Mouse (Mus musculus): ENCODE measurements at regions not wholly inside any gene's neighbourhood (a gene's known extent, or its start where the extent isn't known, plus 50 kb on each side); places are given as distances from the start of the nearest gene placed in this dataset.
A peak's percentile ranks its signal among the peaks of the same experiment; 100 is the strongest.

DNA sequence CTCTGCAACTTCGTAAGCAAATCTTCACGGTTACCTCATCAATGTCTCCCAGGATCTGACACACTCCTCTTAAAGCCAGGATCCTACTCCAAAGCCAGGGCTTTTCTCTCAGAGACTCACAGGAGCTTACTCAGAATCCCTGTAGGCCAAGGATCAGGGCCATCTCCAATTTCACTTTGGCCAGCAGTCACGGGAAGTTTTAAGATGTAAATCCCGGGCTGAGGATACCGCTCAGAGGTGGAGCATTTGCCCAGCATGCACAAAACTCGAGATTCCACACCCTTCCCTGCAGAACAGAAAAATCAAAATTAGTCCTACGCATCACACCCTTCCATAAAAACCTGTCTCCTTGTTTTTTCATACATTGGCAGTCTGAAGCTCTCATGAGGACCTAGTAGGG, 112.1 kb upstream of the Slc24a5 start:
- no peak overlapping the region for H3K4me3 ChIP-seq (replicated peaks; ENCODE audit: low read depth, low read length)
- DNase-seq (ENCODE audit: low spot score) (no peak), ATAC-seq (replicated peaks; ENCODE audit: low FRiP score, low read depth) (no peak)
- H3K4me1 ChIP-seq (replicated peaks; ENCODE audit: insufficient read depth, low read length) = no peaks in the 10 kb centered on the region
- H3K4me2 ChIP-seq (ENCODE audit: low read length) = no peak overlapping the region
- no peaks in the 10 kb centered on the region for H3K9me3 ChIP-seq (replicated peaks; ENCODE audit: low read length)
- H3K27ac ChIP-seq = no peak overlapping the region
- no peaks in the 10 kb centered on the region for H3K36me3 ChIP-seq (ENCODE audit: insufficient read depth, low read length)
- H3K9ac ChIP-seq (ENCODE audit: low read depth, low read length) = no peak overlapping the region
- H3K27me3 ChIP-seq (ENCODE audit: insufficient read depth, low read length) = no peaks in the 10 kb centered on the region
- 49% methylated on average over 7 of the region's 7 CpGs for WGBS
- no peak for TF ChIP-seq CTCF (IDR thresholded peaks at IDR 0.05; ENCODE audit: low read depth)

- no peaks in the 10 kb centered on the region for H3K4me1 ChIP-seq (replicated peaks; ENCODE audit: insufficient read depth, low read length)
- no peak overlapping the region for H3K9ac ChIP-seq (ENCODE audit: low read depth, low read length)
- ATAC-seq (replicated peaks; ENCODE audit: low FRiP score, low read depth) (no peak), DNase-seq (ENCODE audit: low spot score) (no peak)
- H3K27ac ChIP-seq = no peak overlapping the region
- H3K9me3 ChIP-seq (replicated peaks; ENCODE audit: low read length) = no peaks in the 10 kb centered on the region
- no peaks in the 10 kb centered on the region for H3K27me3 ChIP-seq (ENCODE audit: insufficient read depth, low read length)
- H3K36me3 ChIP-seq (ENCODE audit: insufficient read depth, low read length) = no peaks in the 10 kb centered on the region
- WGBS = 91% methylated on average over 5 of the region's 5 CpGs
- H3K4me2 ChIP-seq (ENCODE audit: low read length) = no peak overlapping the region
- no peak overlapping the region for H3K4me3 ChIP-seq (replicated peaks; ENCODE audit: low read depth, low read length)
- no peak for TF ChIP-seq CTCF (IDR thresholded peaks at IDR 0.05; ENCODE audit: low read depth)
Measured at GRCm38 (mm10) chr2:124959431-124959830, 108.5 kb upstream of the Slc24a5 start.

DNA sequence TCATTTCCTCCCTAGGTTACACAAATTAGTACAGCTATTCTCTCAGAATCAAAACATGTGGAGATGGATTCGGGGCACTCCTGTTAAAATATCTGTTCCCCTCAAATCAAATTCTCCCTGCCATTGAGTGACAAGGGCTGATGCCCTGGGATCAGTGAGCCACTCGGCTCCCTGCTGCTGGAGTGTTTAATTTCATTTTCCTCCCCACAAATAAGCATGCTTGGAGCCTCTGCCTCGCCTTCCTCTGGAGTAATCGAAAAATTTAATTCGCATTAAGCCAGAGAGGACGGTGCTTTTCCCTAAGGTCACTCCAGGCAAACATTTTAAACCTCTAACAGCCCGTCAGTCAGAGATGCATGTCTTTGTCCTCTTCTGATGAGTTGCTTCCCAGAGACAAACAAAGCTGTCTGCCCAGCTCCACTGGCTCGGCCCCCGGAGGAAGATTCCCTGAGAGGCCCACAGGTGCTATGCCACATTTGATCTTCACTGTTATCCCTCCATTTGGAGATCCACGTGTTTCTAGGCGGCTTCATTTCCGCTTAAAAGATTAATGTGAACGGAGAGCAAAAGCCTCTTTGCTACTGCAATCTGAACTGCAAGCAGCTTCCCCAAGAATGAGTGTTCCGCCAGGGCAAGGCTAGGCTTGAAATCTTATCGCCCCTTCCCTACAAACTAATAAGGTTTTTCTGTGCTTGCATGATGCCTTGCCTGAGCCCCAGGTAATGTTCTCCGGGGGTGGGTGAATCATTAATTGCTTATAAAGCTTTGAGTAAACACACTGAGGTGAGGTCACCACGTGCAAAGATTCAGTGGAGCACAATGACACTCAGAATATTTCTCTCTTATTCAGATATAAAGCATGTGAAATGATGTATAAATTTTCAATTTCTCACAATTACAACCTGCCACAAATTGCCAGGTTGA, 95.8 kb upstream of the Slc24a5 start:
- no peaks in the 10 kb centered on the region for H3K27me3 ChIP-seq (ENCODE audit: insufficient read depth, low read length)
- peak overlapping the region; percentile 9 for H3K4me2 ChIP-seq (ENCODE audit: low read length)
- peak; percentile 48 for DNase-seq (ENCODE audit: low spot score)
- TF ChIP-seq CTCF (IDR thresholded peaks at IDR 0.05; ENCODE audit: low read depth) = no peak
- ATAC-seq (replicated peaks; ENCODE audit: low FRiP score, low read depth) = no peak; the same call in 1 of the 2 replicates
- WGBS = 29% methylated on average over 17 of the region's 17 CpGs
- H3K9ac ChIP-seq (ENCODE audit: low read depth, low read length) = no peak overlapping the region
- H3K4me1 ChIP-seq (replicated peaks; ENCODE audit: insufficient read depth, low read length) = 0 out of 2 replicates have a peak, but pooled peaks cover 3% of the 10 kb centered on the region
- H3K36me3 ChIP-seq (ENCODE audit: insufficient read depth, low read length) = no peaks in the 10 kb centered on the region
- no peaks in the 10 kb centered on the region for H3K9me3 ChIP-seq (replicated peaks; ENCODE audit: low read length)
- no peak overlapping the region for H3K4me3 ChIP-seq (replicated peaks; ENCODE audit: low read depth, low read length)
- peak overlapping the region; percentile 3; the same call in 1 of the 2 replicates for H3K27ac ChIP-seq

DNA sequence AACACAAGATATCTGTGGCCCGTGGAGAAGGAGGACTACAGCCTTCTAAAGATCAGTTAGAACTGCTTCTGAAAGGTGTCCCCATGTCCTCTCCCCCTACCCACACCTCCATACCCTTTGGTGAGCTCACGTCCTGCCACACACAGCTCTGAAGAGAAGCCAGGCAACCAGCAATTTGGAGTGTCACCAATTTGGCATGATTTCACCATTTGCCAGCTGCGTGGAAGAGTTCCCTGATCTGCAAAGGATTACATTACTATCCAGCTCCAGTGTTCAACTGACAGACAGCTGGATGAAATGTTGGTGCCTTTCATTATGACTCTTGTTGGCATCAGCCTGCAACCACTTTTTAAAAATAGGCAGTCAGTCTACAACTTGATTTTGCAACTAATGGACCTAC, 92.8 kb upstream of the Slc24a5 start:
- no peak for TF ChIP-seq CTCF (IDR thresholded peaks at IDR 0.05; ENCODE audit: low read depth)
- Histone ChIP-seq H3K27ac (no peak overlapping the region), H3K4me2 (ENCODE audit: low read length) (no peak overlapping the region), H3K27me3 (ENCODE audit: insufficient read depth, low read length) (no peaks in the 10 kb centered on the region), H3K4me3 (replicated peaks; ENCODE audit: low read depth, low read length) (no peak overlapping the region), H3K36me3 (ENCODE audit: insufficient read depth, low read length) (no peaks in the 10 kb centered on the region), H3K9me3 (replicated peaks; ENCODE audit: low read length) (no peaks in the 10 kb centered on the region), H3K4me1 (replicated peaks; ENCODE audit: insufficient read depth, low read length) (0 out of 2 replicates have a peak, but pooled peaks cover 3% of the 10 kb centered on the region), H3K9ac (ENCODE audit: low read depth, low read length) (no peak overlapping the region)
- no peak for DNase-seq (ENCODE audit: low spot score)
- no peak for ATAC-seq (replicated peaks; ENCODE audit: low FRiP score, low read depth)
- WGBS = 60% methylated on average over 3 of the region's 3 CpGs

- no peak for ATAC-seq (replicated peaks; ENCODE audit: low FRiP score, low read depth)
- no peaks in the 10 kb centered on the region for H3K27me3 ChIP-seq (ENCODE audit: insufficient read depth, low read length)
- no peaks in the 10 kb centered on the region for H3K4me1 ChIP-seq (replicated peaks; ENCODE audit: insufficient read depth, low read length)
- no peaks in the 10 kb centered on the region for H3K9me3 ChIP-seq (replicated peaks; ENCODE audit: low read length)
- H3K4me3 ChIP-seq (replicated peaks; ENCODE audit: low read depth, low read length) = no peak overlapping the region
- no peak for TF ChIP-seq CTCF (IDR thresholded peaks at IDR 0.05; ENCODE audit: low read depth)
- H3K27ac ChIP-seq = no peak overlapping the region
- no peak overlapping the region for H3K9ac ChIP-seq (ENCODE audit: low read depth, low read length)
- no peak for DNase-seq (ENCODE audit: low spot score)
- no peaks in the 10 kb centered on the region for H3K36me3 ChIP-seq (ENCODE audit: insufficient read depth, low read length)
- H3K4me2 ChIP-seq (ENCODE audit: low read length) = no peak overlapping the region
- WGBS = 93% methylated on average over 2 of the region's 2 CpGs
Measured at GRCm38 (mm10) chr2:124990976-124991375, 76.9 kb upstream of the Slc24a5 start.

GRCm38 (mm10) chr2:125015007-125015406, 52.9 kb upstream of the Slc24a5 start:
- no peak overlapping the region for H3K9ac ChIP-seq (ENCODE audit: low read depth, low read length)
- H3K4me1 ChIP-seq (replicated peaks; ENCODE audit: insufficient read depth, low read length) = no peaks in the 10 kb centered on the region
- DNase-seq (ENCODE audit: low spot score) = no peak
- H3K9me3 ChIP-seq (replicated peaks; ENCODE audit: low read length) = no peaks in the 10 kb centered on the region
- H3K27ac ChIP-seq = no peak overlapping the region
- no peaks in the 10 kb centered on the region for H3K36me3 ChIP-seq (ENCODE audit: insufficient read depth, low read length)
- 84% methylated on average over 1 of the region's 1 CpGs for WGBS
- no peak for ATAC-seq (replicated peaks; ENCODE audit: low FRiP score, low read depth)
- no peak overlapping the region for H3K4me3 ChIP-seq (replicated peaks; ENCODE audit: low read depth, low read length)
- no peak for TF ChIP-seq CTCF (IDR thresholded peaks at IDR 0.05; ENCODE audit: low read depth)
- no peak overlapping the region for H3K4me2 ChIP-seq (ENCODE audit: low read length)
- no peaks in the 10 kb centered on the region for H3K27me3 ChIP-seq (ENCODE audit: insufficient read depth, low read length)

Measured in kidney, postnatal 0 days (tissue).